Mouse (Mus musculus) cerebellum, adult 2 months (tissue): ENCODE measurements around the gene Acy3.

ENCODE experiments used
- CTCF ChIP-seq: fragments of 200-500 bp; IDR thresholded peaks from 2 replicates; pipeline ENCODE4 v1.5.1; 2011; ENCODE audit warnings: low read depth, mild to moderate bottlenecking, control low read depth, low read length, moderate library complexity, borderline replicate concordance; ENCODE audit not compliant: insufficient read depth
- POLR2A ChIP-seq: fragments of 200-500 bp; IDR thresholded peaks from 2 replicates; pipeline ENCODE4 v1.6.1; 2011; ENCODE audit warnings: low read length, control low read depth, borderline replicate concordance; ENCODE audit not compliant: insufficient read depth

DNA sequence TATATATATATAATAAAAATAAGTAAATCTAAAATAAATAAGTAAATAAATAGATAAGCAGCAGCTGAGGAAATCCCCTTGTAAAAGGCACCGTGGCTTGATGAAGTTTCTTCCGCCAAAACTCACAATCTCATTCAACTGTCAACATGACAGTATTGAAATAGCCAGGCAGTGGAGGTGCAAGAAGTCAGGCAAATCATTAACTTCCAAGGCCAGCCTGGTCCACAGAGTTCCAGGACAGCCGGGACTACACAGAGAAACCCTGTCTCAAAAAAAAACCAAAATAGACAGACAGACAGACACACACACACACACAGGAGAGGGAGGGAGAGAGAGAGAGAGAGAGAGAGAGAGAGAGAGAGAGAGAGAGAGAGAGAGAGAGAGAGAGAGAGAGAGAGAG, 46.9 kb downstream of the Acy3 start:
- TF ChIP-seq CTCF (no peak), POLR2A (no peak)
